Mouse (Mus musculus) ovary, postnatal 14 days (tissue): ENCODE measurements around the gene Tagln2.

Source experiments
- DNase-seq: peaks from one replicate; pipeline ENCODE4 v3.0.0; 2022; ENCODE audit warnings: low spot score

Tagln2 gene

DNA sequence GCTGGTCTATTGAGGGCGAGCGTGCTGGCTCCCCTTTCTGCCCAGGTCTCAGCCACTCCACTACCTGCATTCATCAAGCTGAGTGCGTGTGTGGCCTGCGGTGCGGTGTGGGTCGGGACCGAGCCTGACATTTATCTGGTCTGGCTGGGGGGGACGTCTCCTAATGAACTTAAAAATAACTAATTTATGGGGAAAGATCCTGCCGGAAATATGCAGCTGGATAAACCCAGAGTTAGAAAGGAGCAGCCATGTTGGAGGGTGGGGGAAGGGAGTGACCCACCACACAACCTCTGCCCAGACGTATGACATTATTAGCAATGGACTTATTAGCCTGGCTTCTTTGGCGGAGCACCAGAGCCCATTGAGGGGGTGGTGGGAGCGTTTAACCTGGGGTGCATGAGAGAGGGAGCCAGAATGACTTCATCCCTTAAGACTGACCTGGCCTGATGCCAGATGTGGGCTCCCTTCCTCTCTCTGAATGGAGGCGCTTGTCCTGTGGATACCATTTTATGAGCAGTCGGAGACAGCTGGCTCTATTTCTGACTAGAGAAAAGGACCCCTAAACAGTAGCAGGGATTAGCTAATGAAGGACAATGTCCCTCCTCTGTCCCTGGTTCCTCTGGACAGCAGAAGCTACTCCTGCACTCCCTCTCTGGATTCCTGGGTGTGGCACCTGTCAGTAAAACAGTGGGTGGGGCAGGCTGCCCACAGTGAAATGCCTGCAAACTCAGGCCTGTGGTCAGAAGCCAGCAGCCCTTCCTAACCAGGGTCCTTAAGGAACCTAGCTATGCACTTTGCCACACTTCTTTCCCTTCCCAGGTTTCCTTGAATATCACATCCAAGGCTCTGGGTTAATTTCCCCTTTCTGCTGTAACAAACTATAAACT is 3.5 kb downstream of the Tagln2 start:
- DNase-seq: no peak

DNA sequence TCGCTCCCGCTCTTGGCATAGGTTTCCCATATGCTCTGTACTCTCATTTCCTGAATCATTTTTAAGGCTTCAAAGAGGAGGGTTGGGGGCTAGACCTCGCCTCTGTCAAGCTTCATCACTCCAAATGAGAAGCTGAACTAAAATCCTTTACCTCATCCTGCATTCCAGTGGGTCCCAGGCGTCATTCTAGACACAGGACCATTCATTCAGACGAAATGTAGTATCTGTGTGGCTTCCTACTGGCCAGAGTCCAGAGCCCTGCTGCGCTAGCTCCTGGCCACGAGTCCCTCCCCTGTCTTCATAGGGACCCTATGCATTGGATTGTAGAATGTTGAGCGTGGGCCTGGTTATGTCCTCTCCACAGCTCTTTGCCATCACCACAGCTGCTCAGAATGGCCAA is 4.9 kb downstream of the Tagln2 start:
- DNase-seq: no peak

DNA sequence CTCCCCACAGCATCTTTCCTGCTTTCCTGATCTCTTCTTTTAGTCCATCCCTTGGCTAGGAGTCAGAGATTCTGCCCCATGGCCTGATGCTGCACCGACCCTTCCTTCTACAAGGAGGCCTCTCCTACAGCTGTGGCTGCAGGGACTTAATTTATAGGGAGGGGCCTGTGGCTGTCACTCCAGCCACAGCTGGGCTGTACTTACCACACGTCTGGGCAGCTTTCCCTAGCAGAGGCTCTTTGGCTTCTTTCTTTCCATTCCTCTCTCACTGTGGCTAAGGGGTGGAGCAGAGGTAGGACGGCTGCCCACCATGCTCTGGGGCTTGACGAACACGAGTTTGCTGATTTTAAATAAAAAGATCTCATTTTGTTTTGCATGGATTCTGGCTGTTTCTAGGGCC is 7.2 kb downstream of the Tagln2 start:
- no peak for DNase-seq

DNA sequence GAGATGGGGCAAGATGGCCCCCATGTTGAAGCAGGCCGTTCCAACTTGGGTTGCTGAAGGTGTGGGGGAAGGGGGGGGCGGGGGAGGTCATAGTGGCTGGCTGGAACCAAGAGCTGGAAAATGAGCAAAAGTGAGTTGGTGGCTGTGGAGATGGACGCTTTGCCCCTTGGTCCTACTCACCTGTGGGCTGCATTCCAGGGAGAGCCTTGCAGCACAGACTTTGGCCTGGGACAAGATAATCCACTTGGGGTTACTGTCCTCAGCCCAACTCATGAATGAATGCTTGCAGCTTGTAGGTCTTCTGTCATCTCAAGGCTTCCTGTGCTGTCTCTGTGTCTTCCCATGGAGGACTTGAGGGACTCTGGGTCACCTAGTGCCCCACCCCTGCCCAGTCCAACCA is 7.9 kb downstream of the Tagln2 start:
- DNase-seq: no peak

DNA sequence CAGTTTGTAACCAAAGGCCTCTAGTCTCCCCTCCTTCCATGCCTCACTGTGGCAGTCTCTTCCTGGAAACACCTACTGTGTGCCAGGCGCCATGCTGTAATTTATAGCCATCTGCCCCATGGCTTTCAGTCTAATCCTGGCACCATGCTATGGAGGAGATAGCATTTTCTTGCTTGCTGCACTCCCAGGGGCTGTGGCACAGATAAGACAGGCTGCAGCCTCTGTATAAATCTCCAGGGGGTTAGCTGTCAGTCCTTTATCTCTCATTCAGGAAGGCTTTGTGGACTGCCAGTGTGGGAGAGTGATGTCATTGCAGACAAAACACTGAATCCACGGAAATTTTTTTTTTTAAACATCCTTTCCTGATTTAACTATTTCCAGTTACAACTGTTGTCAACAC is 8.3 kb downstream of the Tagln2 start:
- no peak for DNase-seq

- no peak for DNase-seq
Observed at GRCm38 (mm10) chr1:172509235-172509634, 9.4 kb downstream of the Tagln2 start.

DNA sequence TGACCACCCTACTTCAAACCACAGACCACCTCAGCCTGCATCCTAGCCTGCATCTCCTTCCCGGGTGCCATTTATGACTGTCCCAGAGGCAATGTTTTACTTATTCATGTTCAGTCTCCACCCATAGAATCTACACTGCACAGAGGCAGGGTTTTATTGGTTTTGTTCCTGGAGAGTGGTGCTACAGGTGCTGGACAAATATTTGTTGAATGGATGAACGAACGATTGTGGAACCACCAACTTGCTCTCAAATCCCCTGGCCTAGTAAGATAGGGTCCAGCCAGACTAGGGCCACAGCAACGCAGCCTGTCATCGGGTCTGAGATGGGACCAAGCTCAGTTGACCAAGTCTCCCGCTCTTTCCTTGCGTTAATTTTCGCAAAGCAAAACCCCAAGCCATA is 10.1 kb downstream of the Tagln2 start:
- no peak for DNase-seq

DNA sequence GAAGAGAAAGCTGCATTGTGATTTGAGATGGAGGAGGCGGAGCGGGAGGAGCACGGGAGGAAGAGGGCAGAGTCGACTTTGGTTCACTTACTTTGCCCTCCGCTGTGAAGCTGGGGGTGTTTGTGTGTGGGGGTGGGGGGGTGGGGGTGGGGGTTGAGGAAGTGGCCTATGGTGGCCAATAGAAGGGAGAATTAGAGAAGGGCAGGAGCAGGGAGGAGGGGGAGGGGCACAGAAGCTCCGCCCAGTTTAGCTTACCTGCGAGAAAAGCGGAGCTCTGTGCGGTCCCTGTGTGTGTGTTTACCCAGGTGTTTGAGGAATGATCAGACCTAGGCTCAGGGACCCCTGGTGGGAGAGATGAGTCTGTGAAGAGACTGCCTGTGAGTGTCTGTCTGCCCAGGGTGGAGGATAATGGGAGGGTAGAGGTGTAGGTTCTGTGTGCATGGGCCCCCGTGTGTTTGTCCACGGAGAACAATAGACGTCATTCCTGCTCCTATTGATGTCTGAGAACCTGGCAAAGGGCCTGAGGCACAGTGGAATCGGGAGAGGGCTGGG is 10.7 kb downstream of the Tagln2 start:
- DNase-seq: no peak

DNA sequence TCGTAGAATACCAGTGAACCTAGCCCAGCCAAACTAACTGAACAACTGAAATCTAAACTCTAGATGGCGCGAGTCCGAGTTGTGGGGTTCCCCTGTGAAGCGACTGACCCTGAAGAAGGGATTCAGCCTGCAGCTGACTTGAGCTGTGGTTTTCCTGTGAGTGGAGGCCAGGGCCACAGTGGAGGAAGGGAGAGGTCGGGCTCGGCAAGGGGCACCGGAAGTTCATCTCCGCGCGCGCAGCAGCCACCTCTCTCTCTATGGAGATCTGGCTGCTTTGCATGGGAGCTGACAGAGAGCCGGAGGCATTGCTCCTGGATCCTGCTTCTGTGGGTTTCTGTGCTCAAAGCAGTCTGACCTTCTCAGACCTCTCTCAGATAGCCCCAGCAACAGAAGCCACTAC is 13.1 kb downstream of the Tagln2 start:
- DNase-seq: no peak

GRCm38 (mm10) chr1:172513525-172514212 is 13.8 kb downstream of the Tagln2 start:
- DNase-seq: no peak

DNA sequence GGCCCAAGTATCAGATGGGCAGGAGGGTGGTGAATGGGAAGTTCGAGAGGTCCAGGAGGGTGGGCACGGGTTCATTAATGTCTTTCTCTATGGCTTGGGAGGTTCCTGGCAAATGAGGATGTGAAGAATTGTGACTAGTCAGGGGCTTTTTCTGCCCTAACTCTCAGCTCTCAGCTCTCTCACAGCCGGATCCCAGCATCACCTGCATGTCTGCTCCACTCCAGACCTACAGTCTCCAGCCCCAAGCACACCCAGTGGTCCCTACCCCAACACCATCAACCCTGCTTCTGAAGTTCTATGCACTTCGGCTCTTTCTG is 14.3 kb downstream of the Tagln2 start:
- no peak for DNase-seq

DNA sequence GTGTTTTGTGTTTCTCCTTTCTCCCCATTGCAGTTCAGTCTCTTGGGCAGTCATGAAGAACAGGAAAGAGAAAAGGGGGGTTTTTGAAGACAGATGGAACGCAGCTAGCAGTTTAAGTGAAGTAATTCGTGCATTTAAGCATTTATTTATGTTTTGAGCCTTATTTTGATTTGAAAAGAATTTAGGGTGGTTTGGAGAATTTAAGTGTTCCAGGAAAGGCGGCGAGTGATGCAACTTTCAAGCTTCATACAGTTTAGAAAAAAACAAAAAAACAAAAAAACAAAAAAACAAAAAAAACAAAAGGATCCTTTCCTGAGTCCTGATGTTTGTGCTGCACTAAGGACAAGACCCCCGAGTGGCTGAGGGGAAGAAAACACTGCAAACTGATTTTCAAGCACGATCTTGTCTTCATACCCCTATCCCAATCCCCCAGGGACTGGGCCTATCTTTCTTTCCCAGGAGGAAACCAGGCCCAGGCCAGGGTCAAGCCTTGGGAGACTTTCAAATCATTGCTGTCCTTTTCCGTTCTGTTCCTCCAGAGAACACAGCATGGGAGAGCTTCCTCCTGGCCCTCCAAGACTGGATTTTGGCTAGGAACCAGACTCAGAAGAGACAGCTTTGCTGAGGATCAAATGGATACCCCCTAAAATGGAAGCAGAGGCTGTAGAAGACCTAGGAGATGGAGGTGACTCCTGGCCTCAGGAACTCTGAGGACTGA is 14.9 kb downstream of the Tagln2 start:
- DNase-seq: no peak

- no peak for DNase-seq
Observed at GRCm38 (mm10) chr1:172515396-172515795, 15.5 kb downstream of the Tagln2 start.

DNA sequence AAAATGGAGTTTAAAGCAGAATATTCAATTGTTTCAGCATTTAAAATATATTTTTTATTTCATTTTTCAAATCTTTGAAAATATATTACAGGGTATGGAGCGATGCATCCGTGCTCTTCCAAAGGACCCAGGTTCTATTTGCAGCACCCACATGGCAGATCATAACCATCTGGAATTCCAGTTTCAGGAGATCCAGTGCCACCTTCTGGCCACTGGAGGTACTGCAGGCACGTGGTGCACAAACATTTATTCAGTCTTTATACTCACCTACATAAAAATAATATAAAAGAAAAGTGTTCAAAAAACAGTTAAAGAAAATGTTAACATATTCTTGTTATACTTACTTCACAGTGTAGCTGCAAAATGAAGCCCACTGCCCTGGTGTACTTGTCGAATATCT is 18.2 kb downstream of the Tagln2 start:
- no peak for DNase-seq

DNA sequence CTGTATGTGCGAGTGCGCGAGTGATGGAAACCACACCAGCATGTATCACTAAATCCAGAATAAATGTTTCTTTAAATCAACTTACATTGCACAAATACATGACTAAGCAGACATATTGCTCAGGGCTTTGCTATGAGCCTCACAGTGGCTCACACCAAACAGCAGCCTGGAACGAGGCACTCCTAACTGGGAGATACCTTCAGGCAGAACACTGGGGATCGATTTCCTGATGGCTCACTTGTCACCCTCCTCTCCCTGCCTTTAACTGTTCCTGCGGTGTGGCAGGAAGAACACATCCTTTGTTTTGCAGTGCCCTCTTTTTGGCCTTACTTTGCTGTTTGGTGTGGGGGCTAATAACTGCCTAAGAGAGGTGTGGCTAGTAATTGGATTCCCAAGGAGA is 19.8 kb downstream of the Tagln2 start:
- DNase-seq: no peak

- no peak for DNase-seq
Observed at GRCm38 (mm10) chr1:172520576-172521440, 21.0 kb downstream of the Tagln2 start, which contains the start of gene Cfap45. Gene Cfap45, plus strand, starts transcription at chr1:172520801.

DNA sequence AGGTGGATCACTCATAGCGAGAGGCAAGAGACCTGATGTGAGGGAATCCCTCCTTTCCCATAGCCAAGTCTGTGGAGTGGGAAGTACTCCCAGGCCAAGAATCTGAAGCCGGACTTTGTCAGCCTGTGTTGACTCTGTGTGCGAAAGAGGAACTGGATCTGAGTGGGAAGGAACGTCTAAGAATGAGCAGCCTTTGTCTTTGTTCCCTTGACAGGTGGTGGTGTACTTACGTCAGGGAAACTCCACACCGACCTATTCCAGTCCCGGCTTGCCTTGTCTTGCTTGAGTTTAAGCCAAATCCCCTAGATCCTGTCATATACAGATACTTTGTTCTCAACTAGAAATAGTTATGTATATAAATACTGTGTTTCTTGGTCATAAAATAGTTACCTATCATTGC is 22.7 kb downstream of the Tagln2 start:
- no peak for DNase-seq

GRCm38 (mm10) chr1:172523699-172524101 is 23.9 kb downstream of the Tagln2 start:
- no peak for DNase-seq

DNA sequence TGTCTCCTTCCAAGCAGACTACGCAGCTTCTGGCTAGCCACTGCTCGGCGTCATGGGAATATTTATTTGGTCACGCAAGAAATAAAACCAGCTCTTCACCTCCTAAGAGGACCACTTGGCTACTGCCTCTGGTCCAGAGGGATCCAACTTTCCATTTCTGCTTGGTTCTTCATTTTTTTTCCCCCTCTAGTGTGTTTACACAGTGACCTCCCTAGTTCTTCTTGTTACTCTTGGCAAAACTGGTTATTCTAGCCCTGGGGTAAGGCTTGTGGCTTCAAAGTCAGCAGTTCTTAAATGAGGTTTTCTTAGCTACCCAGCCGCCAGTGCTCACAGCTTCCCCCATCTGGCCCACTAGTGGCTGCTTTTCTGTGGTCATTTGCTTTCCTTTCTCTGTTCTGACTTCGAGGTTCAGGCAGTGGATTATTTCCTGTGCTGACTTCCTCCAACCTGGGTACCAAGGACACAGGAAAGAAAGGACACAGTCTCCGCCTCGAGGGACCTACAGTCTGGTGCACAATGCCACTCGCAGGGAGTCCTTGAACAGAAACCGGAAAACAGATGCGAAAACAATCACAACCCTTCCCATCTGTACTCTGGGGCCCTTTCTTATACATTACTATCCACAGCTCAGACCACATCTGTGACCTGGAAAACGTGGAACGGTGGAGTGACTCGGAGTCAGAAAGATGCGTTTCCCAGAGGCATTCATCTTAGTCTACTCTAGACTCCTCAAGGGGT is 25.3 kb downstream of the Tagln2 start:
- no peak for DNase-seq

- no peak for DNase-seq
Observed at GRCm38 (mm10) chr1:172525971-172526370, 26.1 kb downstream of the Tagln2 start.
